Mouse (Mus musculus) CH12.LX (cell line): ENCODE measurements around the gene Entpd1. TPM values are rescaled to one million over a fixed set of nuclear protein-coding genes. Genes with fewer than 3 reads are reported as not detected.

Experiments used
- DNase-seq: peaks from one replicate; pipeline ENCODE4 v3.0.0-alpha.2; 2013; ENCODE audit errors: extremely low read depth
- H3K27ac ChIP-seq: 2 replicates; pipeline ENCODE4 v1.5.1; 2012; ENCODE audit warnings: low read depth, mild to moderate bottlenecking, control low read depth, moderate library complexity; ENCODE audit not compliant: insufficient read depth
- H3K27me3 ChIP-seq: replicated peaks from 2 replicates; pipeline ENCODE3; 2012; ENCODE audit warnings: inconsistent platforms
- H3K36me3 ChIP-seq, 2 experiments: replicated peaks in 1 of 2; 2 replicates each; pipeline versions ENCODE3 to v1.6.1; 2012; ENCODE audit warnings: inconsistent platforms in 1 of 2, low read length in 1 of 2, mild to moderate bottlenecking in 1 of 2, mixed read lengths in 1 of 2, moderate library complexity in 1 of 2; ENCODE audit not compliant: control insufficient read depth in 1 of 2, insufficient read depth in 1 of 2
- H3K4me1 ChIP-seq, 2 experiments: 2 replicates each; pipeline ENCODE4 v1.6.1; 2012; ENCODE audit warnings: inconsistent platforms in 1 of 2, moderate library complexity in 1 of 2; ENCODE audit not compliant: insufficient read depth in 2 of 2, control insufficient read depth in 1 of 2
- H3K4me2 ChIP-seq: 2 replicates; pipeline ENCODE4 v1.6.1; 2012; ENCODE audit warnings: low read depth, mild to moderate bottlenecking, control low read depth; ENCODE audit not compliant: poor library complexity, insufficient read depth, severe bottlenecking
- H3K4me3 ChIP-seq, 3 experiments: fragments of 150-350 bp in 1 of 3; sonication (generic) in 1 of 3; replicated peaks in 1 of 3; 2 replicates each; pipeline versions ENCODE3 to v1.5.1; 2011 to 2012; ENCODE audit warnings: low read depth in 2 of 3, low read length in 2 of 3, mild to moderate bottlenecking in 2 of 3, moderate library complexity in 2 of 3, control low read depth in 1 of 3, improper control_type of control experiment in 1 of 3, inconsistent platforms in 1 of 3, mixed read lengths in 1 of 3; ENCODE audit not compliant: poor library complexity in 1 of 3
- H3K79me2 ChIP-seq: replicated peaks from 2 replicates; pipeline ENCODE4 v1.6.1; 2012; ENCODE audit warnings: mild to moderate bottlenecking, moderate library complexity; ENCODE audit not compliant: control insufficient read depth, poor library complexity, insufficient read depth, severe bottlenecking; ENCODE audit errors: extremely low read depth
- H3K9ac ChIP-seq: 2 replicates; pipeline ENCODE4 v1.6.1; 2012; ENCODE audit warnings: low read depth, mild to moderate bottlenecking, control low read depth, moderate library complexity; ENCODE audit not compliant: insufficient read depth
- H3K9me3 ChIP-seq: replicated peaks from 2 replicates; pipeline ENCODE3; 2012; ENCODE audit warnings: low read length, inconsistent platforms, mixed read lengths
- BHLHE40 ChIP-seq: IDR thresholded peaks from 2 replicates; pipeline ENCODE4 v1.6.1; 2011; ENCODE audit warnings: mild to moderate bottlenecking, low read depth, low read length, improper control_type of control experiment
- CHD2 ChIP-seq: IDR thresholded peaks from 2 replicates; pipeline ENCODE4 v1.6.1; 2011; ENCODE audit warnings: low read length, improper control_type of control experiment
- CTCF ChIP-seq, 2 experiments: IDR thresholded peaks in 1 of 2; conservative IDR thresholded peaks in 1 of 2; 2 replicates each; pipeline ENCODE4 v1.5.1; 2011 to 2012; ENCODE audit warnings: low read depth in 2 of 2, low read length in 2 of 2, improper control_type of control experiment in 1 of 2, inconsistent platforms in 1 of 2, mild to moderate bottlenecking in 1 of 2, moderate library complexity in 1 of 2
- E2F4 ChIP-seq: IDR thresholded peaks from 2 replicates; pipeline ENCODE4 v1.6.1; 2011; ENCODE audit warnings: low read depth, low read length, improper control_type of control experiment; ENCODE audit not compliant: insufficient replicate concordance
- ELF1 ChIP-seq: IDR thresholded peaks from 2 replicates; pipeline ENCODE4 v1.6.1; 2014; ENCODE audit warnings: low read depth, mild to moderate bottlenecking, inconsistent platforms, low read length, improper control_type of control experiment
- EP300 ChIP-seq: IDR thresholded peaks from 2 replicates; pipeline ENCODE4 v1.6.1; 2011; ENCODE audit warnings: low read length, improper control_type of control experiment
- ETS1 ChIP-seq: conservative IDR thresholded peaks from 2 replicates; pipeline ENCODE4 v1.6.1; 2012; ENCODE audit warnings: low read depth, mild to moderate bottlenecking, inconsistent platforms, low read length, improper control_type of control experiment, moderate library complexity
- GABPA ChIP-seq: IDR thresholded peaks from 2 replicates; pipeline ENCODE4 v1.6.1; 2012; ENCODE audit warnings: low read depth, low read length, improper control_type of control experiment, inconsistent platforms; ENCODE audit not compliant: insufficient replicate concordance
- IRF4 ChIP-seq: IDR thresholded peaks from 2 replicates; pipeline ENCODE4 v1.6.1; 2014; ENCODE audit warnings: low read depth, mild to moderate bottlenecking, inconsistent platforms, low read length, improper control_type of control experiment
- JUND ChIP-seq: conservative IDR thresholded peaks from 2 replicates; pipeline ENCODE4 v1.6.1; 2011; ENCODE audit warnings: low read depth, low read length, improper control_type of control experiment
- KAT2A ChIP-seq: IDR thresholded peaks from 2 replicates; pipeline ENCODE4 v1.6.1; 2012; ENCODE audit warnings: low read length, improper control_type of control experiment, inconsistent platforms; ENCODE audit not compliant: insufficient replicate concordance
- MAFK ChIP-seq: IDR thresholded peaks from 2 replicates; pipeline ENCODE4 v1.6.1; 2011; ENCODE audit warnings: low read length, improper control_type of control experiment; ENCODE audit not compliant: insufficient replicate concordance
- MAZ ChIP-seq: IDR thresholded peaks from 2 replicates; pipeline ENCODE4 v1.6.1; 2012; ENCODE audit warnings: low read depth, mild to moderate bottlenecking, inconsistent platforms, low read length, improper control_type of control experiment, moderate library complexity
- MEF2A ChIP-seq: IDR thresholded peaks from 2 replicates; pipeline ENCODE4 v1.6.1; 2014; ENCODE audit warnings: low read depth, mild to moderate bottlenecking, inconsistent platforms, low read length, improper control_type of control experiment, borderline replicate concordance
- MXI1 ChIP-seq: IDR thresholded peaks from 2 replicates; pipeline ENCODE4 v1.6.1; 2011; ENCODE audit warnings: mild to moderate bottlenecking, low read depth, low read length, improper control_type of control experiment
- MYC ChIP-seq: IDR thresholded peaks from 2 replicates; pipeline ENCODE4 v1.6.1; 2011; ENCODE audit warnings: low read depth, mild to moderate bottlenecking, improper control_type of control experiment, low read length
- NELFE ChIP-seq: IDR thresholded peaks from 2 replicates; pipeline ENCODE4 v1.6.1; 2011; ENCODE audit warnings: low read depth, low read length, improper control_type of control experiment
- NRF1 ChIP-seq: IDR thresholded peaks from 2 replicates; pipeline ENCODE4 v1.6.1; 2014; ENCODE audit warnings: low read depth, mild to moderate bottlenecking, inconsistent platforms, low read length, improper control_type of control experiment, moderate library complexity
- POLR2A ChIP-seq: IDR thresholded peaks from 2 replicates; pipeline ENCODE4 v1.6.1; 2011; ENCODE audit warnings: low read depth, mild to moderate bottlenecking, improper control_type of control experiment, low read length
- POLR2AphosphoS2 ChIP-seq: IDR thresholded peaks from 2 replicates; pipeline ENCODE4 v1.6.1; 2011; ENCODE audit warnings: low read depth, low read length, improper control_type of control experiment
- RAD21 ChIP-seq: IDR thresholded peaks from 2 replicates; pipeline ENCODE4 v1.6.1; 2011; ENCODE audit warnings: low read depth, mild to moderate bottlenecking, low read length, improper control_type of control experiment, moderate library complexity
- SIN3A ChIP-seq: IDR thresholded peaks from 2 replicates; pipeline ENCODE4 v1.6.1; 2012; ENCODE audit warnings: low read length, improper control_type of control experiment, inconsistent platforms
- SMC3 ChIP-seq: IDR thresholded peaks from 2 replicates; pipeline ENCODE4 v1.6.1; 2011; ENCODE audit warnings: low read depth, low read length, improper control_type of control experiment
- TCF12 ChIP-seq: IDR thresholded peaks from 2 replicates; pipeline ENCODE4 v1.6.1; 2014; ENCODE audit warnings: low read depth, mild to moderate bottlenecking, inconsistent platforms, low read length, improper control_type of control experiment
- USF1 ChIP-seq: IDR thresholded peaks from 2 replicates; pipeline ENCODE4 v1.6.1; 2014; ENCODE audit warnings: low read depth, mild to moderate bottlenecking, inconsistent platforms, low read length, improper control_type of control experiment
- USF2 ChIP-seq: conservative IDR thresholded peaks from 2 replicates; pipeline ENCODE4 v1.6.1; 2011; ENCODE audit warnings: low read depth, low read length, improper control_type of control experiment
- ZC3H11A ChIP-seq: IDR thresholded peaks from 2 replicates; pipeline ENCODE4 v1.6.1; 2012; ENCODE audit warnings: low read depth, mild to moderate bottlenecking, inconsistent platforms, low read length, improper control_type of control experiment
- ZKSCAN1 ChIP-seq: IDR thresholded peaks from 2 replicates; pipeline ENCODE4 v1.6.1; 2012; ENCODE audit warnings: low read depth, inconsistent platforms, low read length, improper control_type of control experiment, borderline replicate concordance
- ZMIZ1 ChIP-seq: IDR thresholded peaks from 2 replicates; pipeline ENCODE4 v1.6.1; 2012; ENCODE audit warnings: low read depth, mild to moderate bottlenecking, inconsistent platforms, low read length, improper control_type of control experiment
- ZNF384 ChIP-seq: IDR thresholded peaks from 2 replicates; pipeline ENCODE4 v1.6.1; 2012; ENCODE audit warnings: low read depth, low read length, improper control_type of control experiment, inconsistent platforms
- dilution Hi-C: fragments of 300-500 bp; cut with MboI; formaldehyde crosslinking; loops from 2 replicates; pipeline ENCODE4 v1.14.3; 2020; ENCODE audit warnings: low sequenced_read_pairs; ENCODE audit not compliant: extremely low pct_unique_long_range_greater_than_20kb, extremely low pct_ligation_motif_present
- in situ Hi-C: fragments of 300-500 bp; cut with MboI; formaldehyde crosslinking; loops from 3 replicates; pipeline ENCODE4 v1.14.3; 2019; ENCODE audit warnings: low sequenced_read_pairs, low pct_ligation_motif_present, low pct_unique_long_range_greater_than_20kb, mixed read lengths
- polyA plus RNA-seq: library from polyadenylated mRNA; unstranded; fragments of >175 nt; gene quantifications from 2 replicates; pipeline ENCODE4 v1.2.1, GENCODE M21; 2012; ENCODE audit warnings: low read depth; ENCODE audit not compliant: insufficient read length
- total RNA-seq, 2 experiments: library from RNA; depleted of rRNA; stranded (reverse); fragments of 300-350 nt in 1 of 2; fragments of >200 nt in 1 of 2; gene quantifications; 2 replicates each; pipeline ENCODE4 v1.2.3; 2012 to 2014

Entpd1 gene
- total and polyA plus RNA-seq, 3 experiments = 14.7 to 21.2 (median 19.5) TPM

GRCm38 (mm10) chr19:40580902-40581301 lies 31.3 kb upstream of the Entpd1 start:
- H3K9ac ChIP-seq = no peak overlapping the region
- H3K4me3 ChIP-seq = no peak overlapping the region
- H3K9me3 ChIP-seq = no peaks in the 10 kb centered on the region
- no peak overlapping the region for H3K27ac ChIP-seq
- H3K4me1 ChIP-seq = peaks cover 0 to 17% of the 10 kb centered on the region in 2 experiments; a peak in 2 of 4 replicates
- in situ Hi-C loops = no loop called here
- dilution Hi-C loops = no loop called here
- TF ChIP-seq IRF4 (no peak), SMC3 (no peak), NRF1 (no peak), E2F4 (no peak), MYC (no peak), ZC3H11A (no peak), GABPA (no peak), ZMIZ1 (no peak), EP300 (no peak), ELF1 (no peak), ZKSCAN1 (no peak), KAT2A (no peak), MXI1 (no peak), USF2 (no peak), NELFE (no peak), CHD2 (no peak), MEF2A (no peak), POLR2AphosphoS2 (no peak), TCF12 (no peak), POLR2A (no peak)
- no peaks in the 10 kb centered on the region for H3K27me3 ChIP-seq
- DNase-seq = no peak
- peaks cover 84 to 98% of the 10 kb centered on the region in 2 experiments for H3K36me3 ChIP-seq
- H3K79me2 ChIP-seq = peaks cover 24% of the 10 kb centered on the region
- H3K4me2 ChIP-seq = no peak overlapping the region

- Histone ChIP-seq H3K79me2 (peaks cover 32% of the 10 kb centered on the region), H3K36me3 (peaks cover 81 to 98% of the 10 kb centered on the region in 2 experiments), H3K27ac (no peak overlapping the region), H3K27me3 (no peaks in the 10 kb centered on the region), H3K4me2 (no peak overlapping the region), H3K9ac (no peak overlapping the region)
- dilution Hi-C loops = no loop called here
- TF ChIP-seq MAFK (no peak), MAZ (no peak), RAD21 (no peak), JUND (no peak), SIN3A (no peak), BHLHE40 (no peak), TCF12 (no peak), MEF2A (no peak), ZNF384 (no peak), ETS1 (no peak), ZC3H11A (no peak), CTCF (conservative IDR thresholded peaks at IDR 0.05 in 1 of 2, IDR thresholded peaks at IDR 0.05 in 1 of 2; ENCODE audit: low read depth in 2 of 2, low read length in 2 of 2) (no peak), MYC (no peak), USF1 (no peak), POLR2AphosphoS2 (no peak), NRF1 (no peak)
- TF ChIP-seq, all 38 proteins: peak for 0
- peaks cover 6 to 25% of the 10 kb centered on the region in 2 experiments; a peak in 3 of 4 replicates for H3K4me1 ChIP-seq
- H3K9me3 ChIP-seq = no peaks in the 10 kb centered on the region
- no peak for DNase-seq
- in situ Hi-C loops = no loop called here
- no peak overlapping the region for H3K4me3 ChIP-seq
Observed at GRCm38 (mm10) chr19:40581662-40582061, 30.5 kb upstream of the Entpd1 start.
